Mouse (Mus musculus) limb, embryonic 15.5 days (tissue): ENCODE data around the gene Zfp976. TPM values are rescaled to one million over a fixed set of nuclear protein-coding genes. Genes with fewer than 3 reads are reported as not detected.

Experiments used
- microRNA-seq: library from miRNA; unstranded; fragments of <30 nt; microRNA quantifications from one replicate; pipeline ENCODE4, GENCODE M21; 2016
- polyA plus RNA-seq: library from polyadenylated mRNA; unstranded; fragments of >200 nt; fragmentation: Nextera tagmentation; extraction: Ambion mirVana; gene quantifications from 2 replicates; pipeline ENCODE4 v1.2.1, GENCODE M21; 2015

Gene Zfp976
- polyA plus RNA-seq, 1 experiment from 2014 or later: 2.8 TPM

Small RNA genes lying within 50 kb of the gene (microRNA-seq; reads per million reads assigned to microRNA genes)
- gene Gm24938: not detected

Other genes starting within 250 kb of the Zfp976 start
- gene 4933421I07Rik, start 194.5 kb downstream of the Zfp976 start, polyA plus RNA-seq: not detected in 2 replicates
- 9.3 and 10.4 TPM in 2 replicates for gene Zfp141, start 136.8 kb downstream of the Zfp976 start, polyA plus RNA-seq
- gene Gm21028, start 64.0 kb downstream of the Zfp976 start, polyA plus RNA-seq: not detected in 2 replicates
- gene Zfp977, start 50.0 kb downstream of the Zfp976 start, polyA plus RNA-seq: 1.5 TPM in 2 replicates
- gene Zfp975, start 50.2 kb upstream of the Zfp976 start, polyA plus RNA-seq: 6.9 and 7.6 TPM in 2 replicates
- gene Gm17067, start 84.4 kb upstream of the Zfp976 start, polyA plus RNA-seq: not detected in 2 replicates
- gene Vmn2r62, start 150.9 kb upstream of the Zfp976 start, polyA plus RNA-seq: not detected in 2 replicates
- not detected in 2 replicates for gene Gm2381, start 224.6 kb upstream of the Zfp976 start, polyA plus RNA-seq